Mouse (Mus musculus) CH12.LX (cell line): ENCODE measurements around the gene Rgl2. TPM values are rescaled to one million over a fixed set of nuclear protein-coding genes. Genes with fewer than 3 reads are reported as not detected.
A peak's percentile ranks its signal among the peaks of the same experiment; 100 is the strongest.

Experiments used
- DNase-seq: peaks from one replicate; pipeline ENCODE4 v3.0.0-alpha.2; 2013; ENCODE audit errors: extremely low read depth
- H3K27ac ChIP-seq: 2 replicates; pipeline ENCODE4 v1.5.1; 2012; ENCODE audit warnings: low read depth, mild to moderate bottlenecking, control low read depth, moderate library complexity; ENCODE audit not compliant: insufficient read depth
- H3K27me3 ChIP-seq: replicated peaks from 2 replicates; pipeline ENCODE3; 2012; ENCODE audit warnings: inconsistent platforms
- H3K36me3 ChIP-seq, 2 experiments: replicated peaks in 1 of 2; 2 replicates each; pipeline versions ENCODE3 to v1.6.1; 2012; ENCODE audit warnings: inconsistent platforms in 1 of 2, low read length in 1 of 2, mild to moderate bottlenecking in 1 of 2, mixed read lengths in 1 of 2, moderate library complexity in 1 of 2; ENCODE audit not compliant: control insufficient read depth in 1 of 2, insufficient read depth in 1 of 2
- H3K4me1 ChIP-seq, 2 experiments: 2 replicates each; pipeline ENCODE4 v1.6.1; 2012; ENCODE audit warnings: inconsistent platforms in 1 of 2, moderate library complexity in 1 of 2; ENCODE audit not compliant: insufficient read depth in 2 of 2, control insufficient read depth in 1 of 2
- H3K4me2 ChIP-seq: 2 replicates; pipeline ENCODE4 v1.6.1; 2012; ENCODE audit warnings: low read depth, mild to moderate bottlenecking, control low read depth; ENCODE audit not compliant: poor library complexity, insufficient read depth, severe bottlenecking
- H3K4me3 ChIP-seq, 3 experiments: fragments of 150-350 bp in 1 of 3; sonication (generic) in 1 of 3; replicated peaks in 1 of 3; 2 replicates each; pipeline versions ENCODE3 to v1.5.1; 2011 to 2012; ENCODE audit warnings: low read depth in 2 of 3, low read length in 2 of 3, mild to moderate bottlenecking in 2 of 3, moderate library complexity in 2 of 3, control low read depth in 1 of 3, improper control_type of control experiment in 1 of 3, inconsistent platforms in 1 of 3, mixed read lengths in 1 of 3; ENCODE audit not compliant: poor library complexity in 1 of 3
- H3K79me2 ChIP-seq: replicated peaks from 2 replicates; pipeline ENCODE4 v1.6.1; 2012; ENCODE audit warnings: mild to moderate bottlenecking, moderate library complexity; ENCODE audit not compliant: control insufficient read depth, poor library complexity, insufficient read depth, severe bottlenecking; ENCODE audit errors: extremely low read depth
- H3K9ac ChIP-seq: 2 replicates; pipeline ENCODE4 v1.6.1; 2012; ENCODE audit warnings: low read depth, mild to moderate bottlenecking, control low read depth, moderate library complexity; ENCODE audit not compliant: insufficient read depth
- H3K9me3 ChIP-seq: replicated peaks from 2 replicates; pipeline ENCODE3; 2012; ENCODE audit warnings: low read length, inconsistent platforms, mixed read lengths
- BHLHE40 ChIP-seq: IDR thresholded peaks from 2 replicates; pipeline ENCODE4 v1.6.1; 2011; ENCODE audit warnings: mild to moderate bottlenecking, low read depth, low read length, improper control_type of control experiment
- CHD2 ChIP-seq: IDR thresholded peaks from 2 replicates; pipeline ENCODE4 v1.6.1; 2011; ENCODE audit warnings: low read length, improper control_type of control experiment
- CTCF ChIP-seq, 2 experiments: IDR thresholded peaks in 1 of 2; conservative IDR thresholded peaks in 1 of 2; 2 replicates each; pipeline ENCODE4 v1.5.1; 2011 to 2012; ENCODE audit warnings: low read depth in 2 of 2, low read length in 2 of 2, improper control_type of control experiment in 1 of 2, inconsistent platforms in 1 of 2, mild to moderate bottlenecking in 1 of 2, moderate library complexity in 1 of 2
- ELF1 ChIP-seq: IDR thresholded peaks from 2 replicates; pipeline ENCODE4 v1.6.1; 2014; ENCODE audit warnings: low read depth, mild to moderate bottlenecking, inconsistent platforms, low read length, improper control_type of control experiment
- EP300 ChIP-seq: IDR thresholded peaks from 2 replicates; pipeline ENCODE4 v1.6.1; 2011; ENCODE audit warnings: low read length, improper control_type of control experiment
- GABPA ChIP-seq: IDR thresholded peaks from 2 replicates; pipeline ENCODE4 v1.6.1; 2012; ENCODE audit warnings: low read depth, low read length, improper control_type of control experiment, inconsistent platforms; ENCODE audit not compliant: insufficient replicate concordance
- HCFC1 ChIP-seq: IDR thresholded peaks from 2 replicates; pipeline ENCODE4 v1.6.1; 2012; ENCODE audit warnings: low read depth, mild to moderate bottlenecking, inconsistent platforms, low read length, improper control_type of control experiment
- MXI1 ChIP-seq: IDR thresholded peaks from 2 replicates; pipeline ENCODE4 v1.6.1; 2011; ENCODE audit warnings: mild to moderate bottlenecking, low read depth, low read length, improper control_type of control experiment
- MYC ChIP-seq: IDR thresholded peaks from 2 replicates; pipeline ENCODE4 v1.6.1; 2011; ENCODE audit warnings: low read depth, mild to moderate bottlenecking, improper control_type of control experiment, low read length
- NRF1 ChIP-seq: IDR thresholded peaks from 2 replicates; pipeline ENCODE4 v1.6.1; 2014; ENCODE audit warnings: low read depth, mild to moderate bottlenecking, inconsistent platforms, low read length, improper control_type of control experiment, moderate library complexity
- PAX5 ChIP-seq: IDR thresholded peaks from 2 replicates; pipeline ENCODE4 v1.6.1; 2012; ENCODE audit warnings: low read length, inconsistent platforms, mixed read lengths
- RAD21 ChIP-seq: IDR thresholded peaks from 2 replicates; pipeline ENCODE4 v1.6.1; 2011; ENCODE audit warnings: low read depth, mild to moderate bottlenecking, low read length, improper control_type of control experiment, moderate library complexity
- SIN3A ChIP-seq: IDR thresholded peaks from 2 replicates; pipeline ENCODE4 v1.6.1; 2012; ENCODE audit warnings: low read length, improper control_type of control experiment, inconsistent platforms
- TBP ChIP-seq: conservative IDR thresholded peaks from 2 replicates; pipeline ENCODE4 v1.6.1; 2011; ENCODE audit warnings: low read depth, low read length, improper control_type of control experiment
- UBTF ChIP-seq: IDR thresholded peaks from 2 replicates; pipeline ENCODE4 v1.6.1; 2012; ENCODE audit warnings: low read depth, mild to moderate bottlenecking, inconsistent platforms, low read length, improper control_type of control experiment, moderate library complexity
- USF1 ChIP-seq: IDR thresholded peaks from 2 replicates; pipeline ENCODE4 v1.6.1; 2014; ENCODE audit warnings: low read depth, mild to moderate bottlenecking, inconsistent platforms, low read length, improper control_type of control experiment
- USF2 ChIP-seq: conservative IDR thresholded peaks from 2 replicates; pipeline ENCODE4 v1.6.1; 2011; ENCODE audit warnings: low read depth, low read length, improper control_type of control experiment
- ZKSCAN1 ChIP-seq: IDR thresholded peaks from 2 replicates; pipeline ENCODE4 v1.6.1; 2012; ENCODE audit warnings: low read depth, inconsistent platforms, low read length, improper control_type of control experiment, borderline replicate concordance
- ZMIZ1 ChIP-seq: IDR thresholded peaks from 2 replicates; pipeline ENCODE4 v1.6.1; 2012; ENCODE audit warnings: low read depth, mild to moderate bottlenecking, inconsistent platforms, low read length, improper control_type of control experiment
- ZNF384 ChIP-seq: IDR thresholded peaks from 2 replicates; pipeline ENCODE4 v1.6.1; 2012; ENCODE audit warnings: low read depth, low read length, improper control_type of control experiment, inconsistent platforms
- dilution Hi-C: fragments of 300-500 bp; cut with MboI; formaldehyde crosslinking; loops from 2 replicates; pipeline ENCODE4 v1.14.3; 2020; ENCODE audit warnings: low sequenced_read_pairs; ENCODE audit not compliant: extremely low pct_unique_long_range_greater_than_20kb, extremely low pct_ligation_motif_present
- in situ Hi-C: fragments of 300-500 bp; cut with MboI; formaldehyde crosslinking; loops from 3 replicates; pipeline ENCODE4 v1.14.3; 2019; ENCODE audit warnings: low sequenced_read_pairs, low pct_ligation_motif_present, low pct_unique_long_range_greater_than_20kb, mixed read lengths
- polyA plus RNA-seq: library from polyadenylated mRNA; unstranded; fragments of >175 nt; gene quantifications from 2 replicates; pipeline ENCODE4 v1.2.1, GENCODE M21; 2012; ENCODE audit warnings: low read depth; ENCODE audit not compliant: insufficient read length
- total RNA-seq, 2 experiments: library from RNA; depleted of rRNA; stranded (reverse); fragments of 300-350 nt in 1 of 2; fragments of >200 nt in 1 of 2; gene quantifications; 2 replicates each; pipeline ENCODE4 v1.2.3; 2012 to 2014

Gene Rgl2
- total and polyA plus RNA-seq, 3 experiments = 20.1 to 29.1 (median 25.6) TPM

GRCm38 (mm10) chr17:33931159-33931866 lies 2.0 kb downstream of the Rgl2 start:
- 0 out of 2 replicates have a peak, but pooled peaks cover 2% of the 10 kb centered on the region for H3K79me2 ChIP-seq
- TF ChIP-seq ZMIZ1 (no peak), MXI1 (0 out of 2 replicates have a peak, but pooled peaks have one; percentile 9)
- TF ChIP-seq, all 38 proteins: peak for 1
- Histone ChIP-seq H3K9me3 (no peaks in the 10 kb centered on the region), H3K36me3 (peaks cover 36 to 72% of the 10 kb centered on the region in 2 experiments), H3K4me3 (peak overlapping the region; percentile 65 to 77 (median 75)), H3K4me2 (peak overlapping the region; percentile 79), H3K9ac (peak overlapping the region; percentile 85; the same call in 1 of the 2 replicates), H3K4me1 (peaks cover 4 to 27% of the 10 kb centered on the region in 2 experiments), H3K27me3 (no peaks in the 10 kb centered on the region), H3K27ac (peak overlapping the region; percentile 29; the same call in 1 of the 2 replicates)
- DNase-seq = no peak
- in situ Hi-C loops (no loop called here), dilution Hi-C loops (no loop called here)

GRCm38 (mm10) chr17:33931947-33932346 lies 2.6 kb downstream of the Rgl2 start:
- Histone ChIP-seq H3K4me3 (no peak overlapping the region), H3K4me2 (no peak overlapping the region), H3K4me1 (peaks cover 4 to 27% of the 10 kb centered on the region in 2 experiments), H3K9ac (no peak overlapping the region), H3K79me2 (0 out of 2 replicates have a peak, but pooled peaks cover 2% of the 10 kb centered on the region), H3K36me3 (peaks cover 36 to 70% of the 10 kb centered on the region in 2 experiments), H3K9me3 (no peaks in the 10 kb centered on the region), H3K27ac (no peak overlapping the region), H3K27me3 (no peaks in the 10 kb centered on the region)
- dilution Hi-C loops = no loop called here
- no peak for TF ChIP-seq CTCF (conservative IDR thresholded peaks at IDR 0.05 in 1 of 2, IDR thresholded peaks at IDR 0.05 in 1 of 2; ENCODE audit: low read depth in 2 of 2, low read length in 2 of 2)
- no peak for TF ChIP-seq EP300
- no peak for TF ChIP-seq PAX5
- TF ChIP-seq MXI1 = no peak
- no peak for TF ChIP-seq GABPA
- no peak for TF ChIP-seq MYC
- no peak for TF ChIP-seq BHLHE40
- no peak for TF ChIP-seq CHD2
- no peak for TF ChIP-seq ELF1
- no peak for TF ChIP-seq UBTF
- TF ChIP-seq HCFC1 = no peak
- TF ChIP-seq ZKSCAN1 = no peak
- no peak for TF ChIP-seq USF2
- no peak for TF ChIP-seq ZNF384
- TF ChIP-seq TBP = no peak
- TF ChIP-seq RAD21 = no peak
- no peak for TF ChIP-seq NRF1
- no peak for TF ChIP-seq SIN3A
- no peak for TF ChIP-seq USF1
- DNase-seq = no peak
- in situ Hi-C loops = no loop called here
